Mouse (Mus musculus): ENCODE results near the gene Ppy.

DNA sequence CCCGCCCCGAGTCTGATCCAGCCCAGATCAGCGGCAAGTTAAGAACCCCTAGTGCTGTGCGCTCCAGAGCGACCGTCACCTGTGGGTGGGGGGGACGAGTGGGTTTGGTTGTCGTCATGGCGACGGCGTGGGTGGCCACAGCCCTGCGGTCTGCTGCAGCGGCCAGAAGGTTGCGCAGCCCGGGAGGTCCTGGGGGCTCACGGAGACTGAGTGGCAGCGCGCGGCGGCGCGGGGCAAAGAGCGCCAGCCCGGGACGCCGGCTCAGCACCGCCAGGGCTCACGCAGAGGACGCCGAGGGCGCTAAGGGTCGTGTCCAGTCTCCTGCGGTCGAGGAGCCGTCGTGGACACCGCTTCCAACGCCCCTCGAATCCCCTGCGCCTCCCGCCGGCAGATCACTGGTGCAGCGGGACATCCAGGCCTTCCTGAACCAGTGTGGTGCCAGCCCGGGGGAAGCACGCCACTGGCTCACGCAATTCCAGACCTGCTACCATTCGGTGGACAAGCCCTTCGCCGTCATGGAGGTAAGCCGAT lies 44.4 kb upstream of the Ppy start, which contains the start of gene Nags:
- no peak for TF ChIP-seq CTCF (IDR thresholded peaks at IDR 0.05; ENCODE audit: low read depth)
- TF ChIP-seq EP300 (IDR thresholded peaks at IDR 0.05; ENCODE audit: low read depth) = no peak
